Mouse (Mus musculus): ENCODE measurements at regions not wholly inside any gene's neighbourhood (a gene's known extent, or its start where the extent isn't known, plus 50 kb on each side); places are given as distances from the start of the nearest gene placed in this dataset.

DNA sequence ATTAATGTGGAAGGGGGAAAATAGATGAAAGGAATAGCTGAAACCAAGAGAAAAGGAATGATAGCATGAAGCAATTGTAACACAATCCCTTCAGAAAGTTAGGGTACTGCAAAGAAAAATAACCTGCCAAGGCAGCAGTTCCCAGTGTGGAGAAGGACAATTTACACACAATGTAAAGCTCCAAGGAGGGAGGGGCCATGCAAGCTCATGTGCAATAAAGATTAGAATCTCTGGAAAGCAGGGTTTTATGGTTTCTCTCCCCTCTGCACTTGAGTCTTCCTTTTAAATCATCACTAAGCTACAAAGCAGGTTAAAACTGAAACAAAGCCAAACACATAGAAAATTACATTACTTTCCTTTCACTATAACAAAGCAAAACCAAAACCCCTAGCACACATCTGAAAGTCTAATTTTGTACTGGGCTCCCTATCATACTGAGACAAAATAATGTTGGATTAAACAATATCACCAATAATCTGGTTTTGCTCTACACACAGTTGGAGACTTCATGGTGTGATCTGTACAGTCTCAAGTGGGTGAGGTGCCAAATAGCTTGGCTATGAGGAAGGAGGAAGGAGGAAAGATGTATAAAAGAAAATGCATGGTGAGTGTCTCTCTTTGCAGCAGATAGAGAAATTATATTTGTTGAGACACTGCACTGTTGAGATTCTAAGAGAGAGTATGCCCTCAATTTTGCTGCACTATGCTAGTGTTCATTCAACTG lies 840.9 kb downstream of the Nova1 start:
- TF ChIP-seq CTCF (IDR thresholded peaks at IDR 0.05) (no peak), EP300 (IDR thresholded peaks at IDR 0.05) (no peak)

Measured in lung, postnatal 0 days (tissue).